Mouse (Mus musculus): ENCODE measurements around the gene Tacc2.
"Not testable (repeated sequence)": the region's sequence is repeated elsewhere in the genome, so short reads cannot be mapped to it uniquely, and the experiment has no call there.

Gene Tacc2

DNA sequence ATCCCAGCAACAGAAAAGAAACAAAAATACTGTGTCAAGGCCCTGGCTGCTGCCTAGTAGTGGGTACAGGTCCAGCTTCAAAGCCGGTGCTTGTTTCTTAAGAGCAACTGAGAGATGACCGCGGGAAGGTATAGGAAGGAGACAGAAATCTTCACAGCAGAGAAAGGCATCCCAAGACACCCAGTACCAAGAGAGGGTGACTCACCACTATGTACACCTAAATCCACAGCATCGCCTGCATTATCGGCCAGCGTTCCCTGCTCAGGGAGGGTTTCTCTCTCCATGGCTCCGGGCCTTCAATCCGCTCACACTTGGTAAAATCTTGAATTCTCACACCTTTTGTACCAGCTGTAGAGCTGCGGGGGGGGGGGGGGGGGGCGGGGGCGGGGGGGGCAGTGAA is 4.4 kb upstream of the Tacc2 start, which contains the start of gene Nsmce4a:
TSS of gene Nsmce4a (minus strand) at position 298 of the 400 bp plus-strand sequence.
- DNase-seq (ENCODE audit: low read depth, low spot score), result no peak

DNA sequence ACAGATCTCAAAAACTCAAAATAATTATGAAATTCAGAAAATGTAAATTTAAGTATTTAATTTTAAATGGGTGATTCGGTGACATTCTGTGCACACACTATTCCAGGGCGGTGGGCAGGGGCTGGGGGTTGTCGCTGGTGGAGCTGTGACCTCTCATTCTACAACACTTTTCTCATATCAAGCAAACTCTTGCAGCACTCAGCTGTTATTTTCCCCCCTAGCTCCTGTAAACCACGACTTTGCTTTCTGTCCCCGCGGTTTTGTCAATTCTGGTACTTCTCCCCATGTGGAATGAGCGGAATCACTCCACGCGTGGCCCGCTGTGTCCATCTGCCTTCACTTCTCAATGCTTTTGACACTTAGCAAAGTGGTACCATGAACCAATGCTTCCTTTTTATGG is 3.5 kb upstream of the Tacc2 start:
- no peak for DNase-seq (ENCODE audit: low read depth, low spot score)

DNA sequence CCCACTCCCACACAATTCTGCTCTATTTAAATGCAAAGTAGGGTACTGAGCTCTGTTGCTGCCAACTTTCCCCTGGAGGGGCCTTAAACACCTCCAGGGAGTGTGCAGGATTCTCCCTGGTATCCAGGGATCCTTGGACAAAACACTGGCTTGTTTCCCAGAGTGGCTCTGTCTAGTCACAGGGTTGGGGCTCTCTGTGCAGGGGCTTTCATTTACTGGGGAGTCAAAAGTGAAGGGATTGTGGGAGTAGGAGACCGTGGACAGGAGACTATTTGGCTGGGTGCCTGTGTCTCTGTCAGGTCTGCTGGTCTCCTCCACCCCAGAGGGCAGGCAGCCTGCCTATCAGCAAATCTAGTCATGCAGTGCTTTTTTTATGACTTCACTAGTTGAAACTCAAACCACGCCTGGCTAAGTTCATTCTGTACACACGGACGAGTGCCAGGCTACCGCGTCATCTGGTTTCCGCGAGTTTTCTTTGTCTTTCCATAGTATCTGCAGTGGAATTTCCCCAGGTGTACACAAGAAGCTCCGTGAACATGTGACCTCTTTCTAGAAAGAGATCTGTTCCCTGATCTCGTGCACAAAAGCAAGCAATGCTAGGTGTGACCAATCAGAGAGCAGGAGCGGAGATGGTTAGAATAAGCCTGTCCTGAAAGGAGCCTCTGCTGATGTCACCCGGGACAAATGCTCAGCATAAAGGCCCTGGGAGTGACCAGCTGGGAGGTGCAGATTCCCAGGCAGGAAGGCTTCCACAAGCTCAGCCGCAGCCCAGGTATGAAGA is 2.8 kb upstream of the Tacc2 start:
- DNase-seq (ENCODE audit: low read depth, low spot score), result no peak

DNA sequence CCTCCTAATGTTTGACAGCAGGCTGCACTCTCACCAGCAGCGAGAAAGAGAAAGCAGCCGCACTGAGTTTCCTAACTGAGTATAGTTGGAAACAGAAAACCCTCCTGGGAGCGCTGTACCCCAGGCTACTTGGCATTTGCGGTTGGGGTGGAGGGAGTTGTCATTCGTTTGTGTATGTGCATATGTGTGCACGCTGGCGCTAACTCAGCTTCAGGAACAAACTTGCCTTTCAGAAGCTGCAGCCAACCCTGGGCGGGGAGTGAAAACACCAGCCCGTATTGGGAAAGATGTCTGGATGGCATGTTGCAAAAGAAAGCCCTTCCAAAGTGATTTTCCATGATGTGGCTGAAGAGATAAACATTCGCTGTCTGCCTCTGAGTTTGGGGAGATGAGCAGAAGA is 257 bp upstream of the Tacc2 start:
- no peak for DNase-seq (ENCODE audit: low read depth, low spot score)

DNA sequence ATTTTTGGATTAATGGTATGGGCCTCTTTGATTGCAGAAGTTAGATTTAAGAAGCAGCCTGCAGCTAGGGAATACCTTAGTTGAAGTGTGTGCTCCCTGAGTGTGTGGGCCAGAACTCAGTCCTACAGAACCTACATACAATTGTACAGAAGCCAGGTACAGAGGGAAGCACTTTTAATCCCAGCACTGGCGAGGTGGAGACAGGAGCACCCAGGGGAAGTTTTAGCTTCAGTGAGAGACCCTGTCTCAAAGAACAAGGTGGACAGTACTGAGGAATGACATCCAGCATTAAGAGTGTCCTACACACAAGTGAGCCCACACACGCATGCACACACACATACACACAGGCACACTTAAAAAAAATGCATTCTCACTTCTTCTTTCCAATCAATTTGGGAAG is 828 bp downstream of the Tacc2 start:
- no peak for DNase-seq (ENCODE audit: low read depth, low spot score)

DNA sequence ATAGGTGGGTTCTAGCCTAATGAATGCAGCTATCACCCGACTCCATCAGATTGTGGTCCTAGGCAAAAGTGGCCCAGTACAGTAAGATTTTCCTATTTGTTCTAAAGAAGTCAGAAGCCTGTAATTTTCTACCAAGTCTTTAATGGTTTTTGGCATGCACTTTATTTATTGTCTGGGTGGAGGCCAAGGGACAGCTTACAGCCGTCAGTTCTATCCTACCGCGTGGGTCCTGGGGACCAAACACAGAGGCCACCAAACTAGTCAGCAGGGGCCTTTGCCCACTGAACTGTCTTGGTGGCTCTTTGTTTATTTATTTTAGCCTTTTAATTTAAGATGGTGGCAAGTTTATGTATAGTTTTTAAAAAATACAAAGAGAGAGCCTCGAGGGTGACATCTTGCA is 1.4 kb downstream of the Tacc2 start:
- no peak for DNase-seq (ENCODE audit: low read depth, low spot score)

DNA sequence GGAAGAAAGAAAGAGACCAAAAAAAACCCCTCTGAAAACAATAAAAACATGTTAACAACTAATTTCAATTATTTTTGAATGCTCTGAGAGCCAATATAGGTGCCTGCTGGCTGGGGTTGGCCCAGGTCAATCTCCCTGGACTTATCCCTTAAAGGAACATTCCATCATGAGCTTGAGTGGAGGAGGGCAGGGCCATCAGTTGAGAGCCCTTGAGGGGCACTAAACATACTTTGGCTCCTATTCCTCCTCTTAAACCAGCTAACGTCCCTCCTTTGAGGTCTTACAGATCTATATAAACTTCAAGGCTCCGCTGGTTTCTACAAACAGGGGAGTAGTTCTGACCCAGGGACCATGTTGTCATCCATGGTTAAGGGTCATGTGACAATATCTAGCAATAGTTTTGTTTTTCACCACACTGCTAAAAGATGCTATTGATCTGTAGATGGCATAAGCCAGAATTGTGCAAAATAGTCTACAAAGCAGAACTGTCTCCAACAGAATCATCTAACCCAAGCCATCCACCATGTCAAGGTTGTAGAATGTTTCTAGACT is 9.4 kb downstream of the Tacc2 start:
- DNase-seq (ENCODE audit: low read depth, low spot score), result no peak

DNA sequence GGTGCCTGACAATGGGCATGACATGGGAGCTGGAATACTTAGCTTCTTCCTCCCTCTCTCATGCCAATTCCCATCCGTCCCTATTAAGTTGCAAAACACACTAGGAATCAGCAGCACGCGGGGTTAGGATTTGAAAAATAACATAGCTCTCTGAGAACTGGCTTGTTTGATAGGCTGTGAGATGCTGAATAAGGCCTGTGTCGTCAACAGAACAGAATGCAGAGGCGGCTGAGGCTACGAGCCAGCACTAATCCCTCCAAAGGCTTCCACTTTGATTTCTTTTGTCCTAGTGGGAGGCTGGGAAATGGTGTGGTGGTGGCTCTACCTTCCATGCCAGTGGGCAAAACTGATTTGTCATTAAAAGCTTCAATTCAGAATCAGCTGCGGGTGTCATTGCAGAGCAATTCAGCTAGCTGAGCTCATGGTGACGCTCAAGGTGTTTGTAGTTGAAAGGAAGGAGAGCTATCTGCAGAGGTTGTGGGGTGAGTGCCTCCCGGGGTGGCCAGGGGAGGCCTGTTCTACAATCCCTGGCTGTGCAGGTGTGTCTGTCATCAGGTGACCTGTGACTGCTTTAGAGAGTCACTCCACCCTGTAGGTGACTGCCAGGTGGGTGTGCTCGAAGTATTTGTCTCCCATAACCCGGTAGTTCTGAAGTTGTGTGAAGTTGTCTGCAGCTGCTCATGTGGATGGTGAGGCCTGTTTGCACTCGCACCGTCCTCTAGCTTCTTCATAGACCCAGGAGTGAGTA is 13.0 kb downstream of the Tacc2 start:
- DNase-seq (ENCODE audit: low read depth, low spot score), result no peak

DNA sequence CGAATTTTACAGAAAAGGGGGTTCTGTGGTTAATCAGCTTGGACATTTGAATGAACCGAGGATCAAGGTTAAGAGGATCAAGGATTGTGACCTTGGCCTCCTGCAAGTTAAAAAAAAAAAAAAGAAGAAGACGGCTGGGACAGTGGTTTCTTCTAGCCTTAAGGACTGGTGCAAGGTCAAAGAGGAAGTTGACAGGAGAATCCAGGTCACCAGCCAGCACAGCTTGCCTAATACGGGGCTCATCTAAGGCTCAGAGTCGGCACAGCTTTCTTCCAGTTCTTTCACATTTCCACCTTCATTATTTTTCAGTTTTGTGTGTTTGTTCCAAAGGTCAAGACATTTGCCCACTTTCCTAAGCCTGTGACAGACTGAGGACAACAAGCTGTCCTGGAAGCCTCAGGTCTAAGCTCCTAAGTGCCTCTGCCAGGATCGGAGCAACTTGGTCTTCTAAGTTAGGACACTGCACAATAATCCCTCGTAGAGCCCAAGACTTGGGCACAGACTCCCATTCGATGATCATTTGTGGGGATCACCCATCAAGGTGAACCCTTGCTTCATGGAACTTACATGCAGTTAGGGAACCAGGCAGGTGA is 13.7 kb downstream of the Tacc2 start:
- DNase-seq (ENCODE audit: low read depth, low spot score), result no peak

DNA sequence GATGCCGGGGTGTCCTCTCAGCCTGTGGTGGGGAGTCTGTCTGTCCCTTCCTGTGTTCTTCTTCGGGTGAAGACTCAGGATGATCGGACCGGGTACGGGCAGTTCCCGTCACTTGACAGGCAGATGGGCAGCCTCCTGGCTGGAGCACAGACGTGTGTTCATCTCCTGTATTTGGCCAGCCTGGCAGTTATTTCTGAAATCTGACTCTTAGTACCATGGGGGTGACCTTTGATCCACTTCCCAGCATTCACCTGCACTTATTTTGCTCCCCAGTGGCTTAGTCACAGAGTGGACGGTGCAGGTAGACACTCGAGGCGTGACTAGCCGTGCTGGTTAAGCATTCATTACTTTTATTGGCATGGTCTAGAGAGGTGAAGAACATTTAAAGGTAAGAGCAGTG is 15.7 kb downstream of the Tacc2 start:
- not testable (repeated sequence) for DNase-seq (ENCODE audit: low read depth, low spot score)

DNA sequence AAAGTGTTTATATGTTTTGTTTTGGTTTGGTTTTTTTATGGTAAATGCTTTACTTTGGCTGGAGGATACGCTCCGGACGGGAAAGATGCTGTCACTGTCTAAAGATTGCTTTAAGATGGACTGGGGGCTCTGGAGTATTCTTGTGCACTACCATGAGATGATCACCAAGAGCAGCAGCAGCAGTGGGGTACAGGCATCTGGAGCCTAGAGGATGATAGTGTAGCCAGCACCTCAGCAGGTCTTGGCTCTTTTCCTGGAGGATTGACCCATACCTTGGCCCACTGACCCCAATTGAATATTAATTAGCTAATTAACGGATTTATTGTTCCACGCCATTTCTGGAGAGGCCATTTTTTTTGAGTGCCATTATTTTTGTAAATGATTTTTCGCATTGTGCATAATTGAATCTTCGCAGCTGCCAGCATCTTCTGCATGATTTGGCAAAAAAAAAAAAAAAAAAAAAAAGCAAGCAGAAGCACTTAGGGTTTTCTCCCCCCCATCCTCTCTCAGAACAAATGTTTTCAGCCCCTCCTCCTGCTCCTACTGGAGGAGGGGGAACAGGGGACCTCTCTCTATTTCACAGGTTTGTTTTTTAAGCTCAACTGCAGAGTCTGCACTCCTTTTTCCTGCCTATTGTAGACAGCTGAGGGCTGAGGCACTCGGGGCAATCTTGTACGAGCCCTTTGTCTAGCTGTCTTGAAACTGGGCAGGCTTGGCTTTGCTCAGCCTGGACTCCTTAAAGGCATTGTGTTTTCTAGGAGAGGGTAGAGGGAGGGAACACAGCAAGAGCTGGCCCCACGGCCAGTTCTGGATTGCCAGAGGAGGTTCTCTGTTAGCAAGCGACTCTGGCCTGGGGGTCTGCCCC is 16.4 kb downstream of the Tacc2 start:
- not testable (repeated sequence) for DNase-seq (ENCODE audit: low read depth, low spot score)

DNA sequence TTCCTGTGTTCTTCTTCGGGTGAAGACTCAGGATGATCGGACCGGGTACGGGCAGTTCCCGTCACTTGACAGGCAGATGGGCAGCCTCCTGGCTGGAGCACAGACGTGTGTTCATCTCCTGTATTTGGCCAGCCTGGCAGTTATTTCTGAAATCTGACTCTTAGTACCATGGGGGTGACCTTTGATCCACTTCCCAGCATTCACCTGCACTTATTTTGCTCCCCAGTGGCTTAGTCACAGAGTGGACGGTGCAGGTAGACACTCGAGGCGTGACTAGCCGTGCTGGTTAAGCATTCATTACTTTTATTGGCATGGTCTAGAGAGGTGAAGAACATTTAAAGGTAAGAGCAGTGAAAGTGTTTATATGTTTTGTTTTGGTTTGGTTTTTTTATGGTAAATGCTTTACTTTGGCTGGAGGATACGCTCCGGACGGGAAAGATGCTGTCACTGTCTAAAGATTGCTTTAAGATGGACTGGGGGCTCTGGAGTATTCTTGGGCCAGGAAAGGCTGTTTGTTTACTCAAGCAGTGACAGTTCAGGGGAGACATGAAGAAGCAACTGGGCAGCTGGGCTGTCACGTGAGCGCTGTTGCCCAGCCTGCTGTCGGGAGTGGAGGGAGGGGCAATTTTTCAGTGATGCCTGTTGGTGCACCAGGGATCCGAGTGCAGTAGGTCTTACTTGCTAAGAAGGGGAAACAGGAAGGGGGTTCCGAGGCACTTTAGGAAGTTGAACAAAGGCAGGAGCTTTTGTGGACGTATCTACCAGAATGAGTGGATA is 19.0 kb downstream of the Tacc2 start:
- not testable (repeated sequence) for DNase-seq (ENCODE audit: low read depth, low spot score)

DNA sequence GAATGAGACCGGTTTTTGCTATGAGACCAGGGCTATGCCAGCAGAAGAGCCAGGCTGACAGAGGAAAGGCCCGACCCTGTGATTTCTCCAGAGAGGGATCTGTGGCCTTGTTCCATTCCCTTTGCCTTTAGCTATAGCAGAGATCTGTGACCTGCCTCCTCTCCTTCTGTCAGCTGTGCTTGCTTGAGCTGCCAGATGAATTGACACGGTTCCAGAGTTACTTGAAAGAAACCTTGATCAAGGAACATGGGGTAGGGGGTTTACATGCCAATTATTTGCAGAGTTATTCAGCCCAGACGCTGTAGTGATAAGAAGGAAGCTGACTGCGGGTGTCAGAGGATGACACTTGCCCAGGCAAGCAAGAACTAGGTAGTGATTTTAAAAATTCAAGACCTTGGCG is 20.3 kb downstream of the Tacc2 start:
- no peak for DNase-seq (ENCODE audit: low read depth, low spot score)

DNA sequence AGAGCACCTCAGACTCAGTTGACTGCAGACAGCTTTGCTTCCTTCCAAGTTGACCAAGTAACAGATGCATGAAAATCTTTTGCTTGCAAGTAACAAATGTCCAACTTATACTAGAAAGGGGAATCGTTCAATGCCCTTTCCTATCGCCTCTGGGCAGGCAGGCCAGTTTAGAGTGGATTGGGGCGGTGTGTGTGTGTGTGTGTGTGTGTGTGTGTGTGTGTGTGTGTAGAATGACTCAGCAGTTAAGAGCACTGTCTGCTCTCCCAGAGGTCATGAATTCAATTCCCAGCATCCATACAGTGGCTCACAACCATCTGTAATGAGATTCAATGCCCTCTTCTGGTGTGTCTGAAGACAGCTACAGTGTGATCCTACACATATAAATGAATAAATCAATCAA is 22.8 kb downstream of the Tacc2 start:
- no peak for DNase-seq (ENCODE audit: low read depth, low spot score)

DNA sequence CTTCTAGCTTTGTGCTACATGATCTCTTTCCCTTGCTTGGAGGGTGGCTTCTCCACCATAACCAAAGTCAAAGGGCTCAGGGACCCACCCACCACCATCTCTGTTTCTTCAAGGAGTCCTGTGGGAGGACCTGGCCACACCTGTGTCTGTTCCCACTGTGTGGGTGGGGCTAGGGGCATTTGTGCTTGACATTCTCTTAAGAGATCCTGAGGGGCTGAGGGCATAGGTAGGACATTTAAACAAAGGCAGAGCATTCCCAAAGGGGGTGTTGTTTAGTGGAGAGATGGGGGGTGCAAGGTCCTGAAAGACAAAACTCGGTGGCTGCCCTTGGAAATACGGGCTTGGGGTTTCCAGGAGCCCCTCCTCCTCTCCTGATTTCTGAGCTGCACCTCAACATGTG is 23.3 kb downstream of the Tacc2 start:
- no peak for DNase-seq (ENCODE audit: low read depth, low spot score)

DNA sequence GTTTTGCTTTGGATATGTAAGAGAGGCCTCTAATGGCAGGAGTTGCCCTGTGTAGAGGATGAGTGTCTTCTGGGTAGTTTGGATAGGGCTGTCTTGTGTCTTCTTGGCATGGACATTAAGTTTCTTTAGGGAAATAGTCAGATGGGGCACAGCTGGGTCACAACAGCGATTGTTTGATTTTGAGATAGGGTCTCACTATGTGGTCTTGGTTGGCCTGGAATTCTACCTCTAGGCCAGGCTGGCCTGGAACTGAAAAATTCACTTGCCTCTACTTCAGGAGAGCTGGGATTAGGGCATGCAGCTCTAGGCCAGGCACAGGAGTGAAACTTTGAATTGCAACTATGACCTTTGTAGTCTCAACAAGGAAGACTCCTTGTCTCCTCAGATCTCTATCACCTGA is 25.6 kb downstream of the Tacc2 start:
- no peak for DNase-seq (ENCODE audit: low read depth, low spot score)

DNA sequence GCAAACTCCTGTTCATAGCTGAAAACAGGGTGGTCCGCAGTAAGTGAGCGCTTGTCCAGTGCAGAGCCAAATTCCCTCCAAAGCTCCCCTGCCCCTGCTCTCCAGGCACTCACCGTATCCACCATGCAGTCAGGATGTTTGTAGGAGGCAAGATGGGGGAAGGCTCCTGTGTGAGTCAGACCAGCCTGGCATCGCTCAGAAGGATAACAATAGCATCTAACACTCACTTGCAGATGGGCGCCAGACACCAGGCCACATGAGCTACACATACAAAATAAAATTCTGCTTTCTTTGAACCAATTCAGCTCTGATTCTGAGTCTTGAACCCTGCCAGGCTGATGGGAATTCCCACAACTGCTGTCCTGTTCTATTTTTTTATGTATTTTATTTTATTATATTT is 26.3 kb downstream of the Tacc2 start:
- DNase-seq (ENCODE audit: low read depth, low spot score), result no peak

DNA sequence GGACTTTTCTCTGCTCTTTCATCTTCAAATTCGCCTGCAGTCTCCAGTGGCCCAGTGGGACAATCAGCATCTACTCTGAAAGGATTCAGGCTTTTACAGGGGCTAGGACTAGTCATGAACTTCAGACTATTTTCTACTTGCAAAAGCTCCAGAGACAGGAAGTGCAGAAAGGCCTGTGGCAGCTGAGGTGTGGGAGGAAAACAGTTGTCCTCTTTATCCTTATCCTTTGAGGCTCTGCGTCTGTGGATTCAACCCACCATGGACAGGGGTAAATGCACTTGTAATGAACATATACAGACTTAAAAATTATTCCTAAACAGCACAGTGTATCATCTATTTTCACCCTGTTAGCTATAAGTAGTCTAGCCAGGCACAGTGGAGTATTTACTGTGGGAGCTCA is 27.2 kb downstream of the Tacc2 start:
- no peak for DNase-seq (ENCODE audit: low read depth, low spot score)

DNA sequence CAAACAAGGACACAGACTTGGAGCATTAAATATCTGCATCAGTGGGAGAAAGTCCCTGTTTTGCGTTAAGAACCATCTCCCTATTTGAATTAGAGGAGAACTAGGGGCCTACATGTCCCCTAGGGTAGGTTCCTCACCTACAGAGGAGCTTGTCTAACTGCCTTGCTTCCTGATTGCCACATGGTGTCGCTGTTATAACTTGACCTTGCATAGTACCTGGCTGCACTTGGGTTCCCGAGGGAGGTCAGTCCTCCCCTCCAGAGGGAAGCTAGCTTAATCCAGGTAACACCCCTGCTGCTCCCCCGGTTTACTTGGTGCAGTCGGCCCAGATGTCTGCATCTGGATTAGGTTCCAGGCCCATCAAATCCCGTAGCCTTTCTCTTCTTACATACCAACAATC is 27.9 kb downstream of the Tacc2 start:
- DNase-seq (ENCODE audit: low read depth, low spot score), result no peak

DNA sequence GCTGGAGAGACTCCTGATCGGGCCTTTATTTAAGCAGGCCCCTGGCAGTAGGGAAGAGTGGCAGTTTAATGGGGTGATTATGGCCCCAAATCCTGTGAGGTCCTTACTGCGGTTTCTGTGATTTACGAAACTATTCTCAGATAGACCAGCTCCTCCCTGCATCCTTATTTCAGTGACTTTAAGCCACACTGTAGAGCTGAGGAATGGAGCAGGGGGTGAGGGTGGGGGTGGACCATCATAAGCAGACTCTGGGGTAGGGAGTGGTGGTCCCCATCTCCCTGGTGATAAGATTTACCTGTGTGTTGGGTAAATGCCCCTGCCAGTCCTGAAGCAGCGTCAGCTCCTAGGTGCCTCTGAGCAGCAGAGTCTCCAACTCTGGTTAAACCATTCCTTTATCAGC is 29.7 kb downstream of the Tacc2 start:
- no peak for DNase-seq (ENCODE audit: low read depth, low spot score)

DNA sequence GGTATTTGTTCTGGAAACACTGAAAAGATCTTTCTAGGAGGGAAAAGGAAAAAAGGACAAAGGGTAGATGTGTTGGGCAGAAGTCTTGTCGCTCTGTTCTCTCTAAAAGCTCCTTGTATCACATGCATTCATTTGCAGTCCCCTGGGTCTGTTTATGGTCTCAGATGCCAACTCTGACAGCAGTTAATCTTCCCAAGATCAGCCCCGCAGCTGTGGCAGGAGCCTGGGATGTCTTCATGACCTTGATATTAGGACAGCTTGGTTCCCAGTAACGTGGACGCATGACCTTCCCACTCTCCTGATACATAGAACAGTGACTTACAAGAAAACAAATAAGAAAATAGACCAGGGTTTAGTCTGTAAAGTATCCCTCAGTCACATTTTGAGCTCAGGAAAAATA is 36.7 kb downstream of the Tacc2 start:
- no peak for DNase-seq (ENCODE audit: low read depth, low spot score)

All from brain, embryonic 18.5 days (tissue).